Mouse (Mus musculus) ES-E14 (cell line): ENCODE results near the gene Polr1a. TPM values are rescaled to one million over a fixed set of nuclear protein-coding genes. Genes with fewer than 3 reads are reported as not detected.

Source experiments
- DNase-seq: peaks from one replicate; pipeline ENCODE4 v3.0.0-alpha.2; 2013; ENCODE audit warnings: low read depth, low spot score
- H3K27ac ChIP-seq: 2 replicates; pipeline ENCODE4 v1.5.1; 2012; ENCODE audit warnings: low read depth, mild to moderate bottlenecking, low read length, moderate library complexity, mixed read lengths; ENCODE audit not compliant: poor library complexity, insufficient read depth, severe bottlenecking
- H3K36me3 ChIP-seq: 2 replicates; pipeline ENCODE4 v1.6.1; 2012; ENCODE audit warnings: mild to moderate bottlenecking, low read length, moderate library complexity, mixed read lengths; ENCODE audit not compliant: control insufficient read depth, poor library complexity, insufficient read depth, severe bottlenecking
- H3K4me1 ChIP-seq, 2 experiments: fragments of 150-350 bp in 1 of 2; sonication (generic) in 1 of 2; 2 replicates each; pipeline ENCODE4 v1.6.1; 2012; ENCODE audit warnings: low read length in 2 of 2, mild to moderate bottlenecking in 1 of 2, mixed read lengths in 1 of 2; ENCODE audit not compliant: control insufficient read depth in 2 of 2, insufficient read depth in 2 of 2, poor library complexity in 1 of 2
- H3K4me3 ChIP-seq, 2 experiments: fragments of 150-350 bp in 1 of 2; sonication (generic) in 1 of 2; 2 replicates each; pipeline ENCODE4 v1.5.1; 2012; ENCODE audit warnings: low read length in 2 of 2, low read depth in 1 of 2, mild to moderate bottlenecking in 1 of 2, mixed read lengths in 1 of 2; ENCODE audit not compliant: insufficient read depth in 1 of 2, poor library complexity in 1 of 2, severe bottlenecking in 1 of 2
- H3K9ac ChIP-seq: 2 replicates; pipeline ENCODE4 v1.6.1; 2012; ENCODE audit warnings: low read depth, mild to moderate bottlenecking, low read length, mixed read lengths; ENCODE audit not compliant: poor library complexity, insufficient read depth, severe bottlenecking
- H3K9me3 ChIP-seq: fragments of 150-350 bp; sonication (generic); 2 replicates; pipeline ENCODE4 v1.6.1; 2012; ENCODE audit warnings: low read depth, mild to moderate bottlenecking, low read length; ENCODE audit not compliant: control insufficient read depth, insufficient read depth
- CHD2 ChIP-seq: IDR thresholded peaks from 2 replicates; pipeline ENCODE4 v1.6.1; 2014; ENCODE audit warnings: mild to moderate bottlenecking, low read depth, low read length, inconsistent platforms
- HCFC1 ChIP-seq: IDR thresholded peaks from 2 replicates; pipeline ENCODE4 v1.6.1; 2012; ENCODE audit warnings: low read length, inconsistent platforms, borderline replicate concordance; ENCODE audit not compliant: insufficient read depth
- MAFK ChIP-seq: IDR thresholded peaks from 2 replicates; pipeline ENCODE4 v1.6.1; 2014; ENCODE audit warnings: mild to moderate bottlenecking, low read depth, low read length, inconsistent platforms; ENCODE audit not compliant: insufficient read depth
- ZC3H11A ChIP-seq: IDR thresholded peaks from 2 replicates; pipeline ENCODE4 v1.6.1; 2012; ENCODE audit warnings: low read depth, mild to moderate bottlenecking, inconsistent platforms, low read length, borderline replicate concordance
- ZNF384 ChIP-seq: IDR thresholded peaks from 2 replicates; pipeline ENCODE4 v1.6.1; 2012; ENCODE audit warnings: low read depth, low read length, inconsistent platforms
- in situ Hi-C, 2 experiments: fragments of 600-800 bp; cut with MboI; formaldehyde crosslinking; loops; one replicate each; pipeline ENCODE4 v1.15.1; 2025; ENCODE audit warnings: low sequenced_read_pairs in 2 of 2, inconsistent platforms in 1 of 2; ENCODE audit not compliant: unreplicated experiment in 2 of 2
- total RNA-seq: library from RNA; depleted of rRNA; stranded (reverse); fragments of 300-350 nt; gene quantifications from 2 replicates; pipeline ENCODE4 v1.2.3, GENCODE M21; 2012

The Polr1a gene
- total RNA-seq, 1 experiment = 111 TPM

DNA sequence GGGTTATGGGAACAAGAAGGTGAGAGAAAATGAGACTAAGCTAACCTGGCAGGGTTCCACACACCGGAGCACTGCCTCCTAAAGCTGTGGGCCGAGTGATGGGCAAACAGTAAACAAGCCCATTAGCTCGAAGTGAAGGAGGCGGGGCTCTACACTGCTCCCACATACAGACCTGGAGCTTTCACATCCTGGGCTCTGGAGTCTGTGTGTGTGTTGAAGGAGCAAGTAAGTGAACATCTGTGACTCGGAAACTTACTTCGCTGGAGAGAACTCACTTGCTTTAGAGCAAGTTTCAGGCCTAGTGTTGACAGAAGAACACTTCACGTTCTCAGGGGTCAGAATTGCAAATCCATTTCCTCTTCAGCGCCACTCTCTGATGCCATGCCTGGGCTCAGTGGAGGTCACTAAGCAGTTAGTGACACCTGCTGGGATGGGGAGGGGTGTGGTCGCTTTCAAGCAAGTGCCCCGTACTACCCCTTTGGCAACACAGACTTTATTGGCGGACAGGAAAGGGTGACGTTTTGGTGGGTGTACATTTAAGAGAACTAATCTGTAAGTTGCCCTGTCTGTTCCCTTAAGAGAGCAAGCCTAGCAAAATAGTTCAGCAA is 22.1 kb downstream of the Polr1a start:
- Histone ChIP-seq H3K9me3 (no peaks in the 10 kb centered on the region), H3K27ac (no peak overlapping the region), H3K9ac (no peak overlapping the region), H3K4me1 (no peaks in the 10 kb centered on the region), H3K4me3 (no peak overlapping the region), H3K36me3 (peaks cover 33% of the 10 kb centered on the region)
- in situ Hi-C loops = no loop called here
- TF ChIP-seq CHD2 (no peak), HCFC1 (no peak), ZC3H11A (no peak), MAFK (no peak), ZNF384 (no peak)
- no peak for DNase-seq

GRCm38 (mm10) chr6:71932347-71932746 is 23.5 kb downstream of the Polr1a start:
- Histone ChIP-seq H3K36me3 (peaks cover 29% of the 10 kb centered on the region), H3K9ac (no peak overlapping the region), H3K9me3 (no peaks in the 10 kb centered on the region), H3K27ac (no peak overlapping the region), H3K4me3 (no peak overlapping the region), H3K4me1 (no peaks in the 10 kb centered on the region)
- TF ChIP-seq ZC3H11A (no peak), ZNF384 (no peak), CHD2 (no peak), MAFK (no peak), HCFC1 (no peak)
- DNase-seq = no peak
- in situ Hi-C loops = no loop called here

DNA sequence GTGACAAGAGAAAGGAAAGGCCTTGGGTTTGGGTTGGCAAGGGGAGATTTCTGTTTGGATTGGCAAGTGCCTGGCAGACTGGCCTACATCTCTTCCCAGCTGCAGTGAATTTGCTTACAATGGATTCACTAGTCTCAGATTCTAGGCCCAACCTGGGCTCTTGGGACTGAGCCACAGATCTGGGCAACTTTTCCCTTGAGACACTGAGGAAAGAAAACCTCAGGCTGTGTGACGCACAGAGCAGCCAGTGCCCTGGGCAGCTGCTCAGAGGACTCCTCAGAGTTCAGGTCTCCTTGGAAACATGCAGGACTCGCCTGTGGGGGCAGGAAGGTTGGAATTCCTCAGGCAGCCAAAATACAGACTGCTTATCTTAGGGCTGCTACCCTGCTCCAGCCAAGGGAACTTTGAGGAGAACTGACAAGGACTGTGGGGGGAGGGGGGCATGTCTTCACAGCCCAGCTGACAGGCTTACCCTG is 25.3 kb downstream of the Polr1a start:
- TF ChIP-seq ZC3H11A (no peak), ZNF384 (no peak), HCFC1 (no peak), MAFK (no peak)
- Histone ChIP-seq H3K9me3 (no peaks in the 10 kb centered on the region), H3K4me1 (no peaks in the 10 kb centered on the region), H3K4me3 (no peak overlapping the region), H3K27ac (no peak overlapping the region), H3K36me3 (peaks cover 33% of the 10 kb centered on the region), H3K9ac (no peak overlapping the region)
- in situ Hi-C loops = no loop called here
- no peak for DNase-seq

DNA sequence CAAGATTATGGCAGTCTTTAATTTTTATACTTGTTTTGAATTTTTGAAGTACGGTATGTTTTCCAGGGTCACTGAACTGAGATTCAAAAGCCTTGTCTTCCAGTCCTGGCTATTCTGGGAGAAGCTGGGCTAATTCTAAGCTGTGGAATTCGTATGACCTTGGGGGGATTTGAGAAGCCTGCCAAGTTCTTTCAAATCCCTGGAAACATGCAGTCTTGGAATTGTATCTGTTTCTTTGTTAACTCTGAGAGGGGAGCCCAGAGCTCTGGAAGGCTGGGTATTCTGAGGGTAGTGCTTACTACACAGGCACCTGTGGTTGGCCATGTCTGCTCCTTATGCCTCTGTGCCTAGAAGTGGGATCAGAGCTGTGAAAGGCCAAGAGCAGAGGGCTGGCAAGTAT is 26.9 kb downstream of the Polr1a start:
- in situ Hi-C loops = no loop called here
- TF ChIP-seq HCFC1 = no peak
- TF ChIP-seq CHD2 = no peak
- no peak for TF ChIP-seq ZC3H11A
- no peak for DNase-seq
- Histone ChIP-seq H3K9ac (no peak overlapping the region), H3K9me3 (no peaks in the 10 kb centered on the region), H3K27ac (no peak overlapping the region), H3K4me3 (no peak overlapping the region), H3K36me3 (peaks cover 27% of the 10 kb centered on the region), H3K4me1 (no peaks in the 10 kb centered on the region)

GRCm38 (mm10) chr6:71940912-71941311 is 32.1 kb downstream of the Polr1a start:
- Histone ChIP-seq H3K9me3 (no peaks in the 10 kb centered on the region), H3K4me1 (no peaks in the 10 kb centered on the region), H3K27ac (no peak overlapping the region), H3K4me3 (no peak overlapping the region), H3K36me3 (peaks cover 15% of the 10 kb centered on the region), H3K9ac (no peak overlapping the region)
- in situ Hi-C loops = no loop called here
- no peak for TF ChIP-seq ZNF384
- no peak for TF ChIP-seq ZC3H11A
- no peak for TF ChIP-seq HCFC1
- TF ChIP-seq CHD2 = no peak
- TF ChIP-seq MAFK = no peak
- no peak for DNase-seq
